Mouse (Mus musculus) right cerebral cortex, adult 2 months (tissue): ENCODE data around the gene Adssl1.
A peak's percentile ranks its signal among the peaks of the same experiment; 100 is the strongest.

Source experiments
- DNase-seq, 2 experiments: peaks; one replicate each; pipeline ENCODE4 v3.0.0; 2021 to 2022; ENCODE audit warnings: low spot score in 2 of 2

Gene Adssl1

DNA sequence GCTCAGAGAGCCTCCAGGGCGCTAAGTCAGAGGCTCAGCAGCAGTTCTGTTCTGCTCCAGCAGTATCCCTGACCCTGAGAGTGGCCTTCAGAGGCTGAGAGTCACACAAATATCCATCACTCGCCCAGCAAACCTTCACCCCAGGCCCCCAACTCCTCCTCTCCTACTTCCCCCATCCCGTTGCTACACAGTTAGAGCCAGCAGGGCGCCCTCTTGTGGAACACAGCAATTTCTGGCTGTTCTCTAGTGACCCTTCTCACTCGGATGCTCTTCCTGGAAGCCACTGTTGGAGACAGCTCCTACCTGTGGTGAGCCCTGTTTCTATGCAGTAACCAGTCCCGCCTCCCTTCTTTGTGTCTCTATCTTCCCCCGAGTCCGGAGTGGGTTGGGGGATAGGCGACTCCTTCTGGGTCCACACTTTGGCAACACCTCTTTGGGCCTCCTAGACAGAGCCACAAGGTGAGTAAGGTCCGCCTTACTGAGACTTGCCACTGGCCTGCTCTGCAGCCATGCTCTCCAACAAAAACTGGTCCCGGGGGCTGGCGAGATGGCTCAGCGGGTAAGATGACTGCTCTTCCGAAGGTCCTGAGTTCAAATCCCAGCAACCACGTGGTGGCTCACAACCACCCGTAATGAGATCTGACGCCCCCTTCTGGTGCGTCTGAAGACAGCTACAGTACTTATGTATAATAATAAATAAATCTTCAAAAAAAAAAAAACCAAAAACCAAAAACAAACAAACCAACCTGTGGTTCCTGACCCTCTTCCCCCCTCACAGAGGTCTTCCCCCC is 55.6 kb downstream of the Adssl1 start:
- DNase-seq: peak; percentile 78 to 86

DNA sequence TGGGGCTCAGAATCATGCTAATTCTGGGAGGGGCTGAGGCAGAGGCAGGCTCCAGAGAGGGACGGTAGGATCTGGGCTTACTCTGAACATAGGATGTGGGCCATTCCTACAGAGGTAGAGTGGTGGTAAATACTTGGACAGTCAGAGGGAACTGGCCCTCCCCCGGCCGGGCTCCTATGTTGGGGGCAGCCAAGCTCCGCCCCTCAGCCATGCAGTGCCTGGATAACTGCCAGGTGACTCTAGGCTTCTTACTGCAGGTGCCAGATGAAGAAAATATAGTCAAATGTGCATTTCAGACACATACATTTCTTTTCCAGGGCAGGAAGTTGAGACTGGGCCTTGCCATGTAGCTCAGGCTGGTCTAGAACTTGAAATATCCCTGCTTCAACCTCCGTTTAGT is 57.2 kb downstream of the Adssl1 start:
- no peak for DNase-seq

DNA sequence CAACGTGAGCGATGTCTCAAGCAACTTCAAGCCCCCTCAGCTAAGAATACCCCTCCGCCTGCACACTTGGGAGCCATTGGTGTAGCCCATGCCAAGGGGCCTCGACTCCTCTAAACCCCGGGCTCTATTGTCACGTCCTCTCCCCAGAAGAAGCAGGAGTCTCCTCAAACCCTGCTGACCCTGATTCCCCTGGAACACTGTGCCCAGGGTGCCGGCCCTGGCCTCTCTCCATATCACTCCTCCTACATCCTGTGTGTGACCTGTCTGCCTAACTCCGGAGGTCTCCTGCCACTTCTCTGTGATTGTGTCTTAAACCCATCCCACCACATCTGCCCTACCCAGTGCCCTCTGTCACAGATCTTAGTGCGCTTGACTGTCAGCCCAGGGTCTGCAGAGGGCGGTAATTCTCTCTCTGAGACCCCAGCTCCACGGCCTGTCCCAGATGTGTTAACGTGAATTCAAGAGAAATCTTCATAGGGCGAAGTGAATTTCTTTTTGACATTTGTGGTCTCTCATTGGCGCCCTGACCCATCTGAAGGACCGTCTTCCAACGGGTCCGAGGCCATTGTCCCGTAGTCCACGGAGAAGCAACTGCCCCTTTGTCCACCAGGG is 58.2 kb downstream of the Adssl1 start:
- no peak for DNase-seq

DNA sequence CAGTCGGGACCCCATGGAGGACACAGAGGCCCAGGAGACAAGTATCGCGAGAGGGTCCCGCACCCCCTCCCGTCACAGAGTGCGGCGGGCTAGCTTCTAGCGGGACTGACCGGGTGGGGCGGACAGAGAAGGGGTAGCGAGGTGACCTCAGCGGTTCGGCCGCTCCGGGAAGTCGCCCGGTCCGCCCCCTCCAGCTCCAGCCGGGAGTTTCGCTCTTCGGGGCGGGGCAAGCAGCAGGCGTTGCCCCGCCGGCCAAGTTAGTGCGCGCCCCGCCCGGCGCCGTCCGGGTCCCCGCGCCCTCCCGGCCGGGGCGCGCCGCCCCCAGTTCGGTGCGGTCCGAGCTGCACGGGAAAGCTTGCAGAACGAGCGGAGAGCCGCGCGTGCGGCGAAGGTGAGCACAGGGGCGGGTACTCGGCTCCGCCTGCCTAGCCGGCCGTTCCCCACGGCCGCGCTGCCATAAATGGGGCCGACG is 58.7 kb downstream of the Adssl1 start, which contains the start of gene Zbtb42:
Gene Zbtb42 (plus strand): TSS at position 274 of the 472 bp plus-strand sequence.
- no peak for DNase-seq

DNA sequence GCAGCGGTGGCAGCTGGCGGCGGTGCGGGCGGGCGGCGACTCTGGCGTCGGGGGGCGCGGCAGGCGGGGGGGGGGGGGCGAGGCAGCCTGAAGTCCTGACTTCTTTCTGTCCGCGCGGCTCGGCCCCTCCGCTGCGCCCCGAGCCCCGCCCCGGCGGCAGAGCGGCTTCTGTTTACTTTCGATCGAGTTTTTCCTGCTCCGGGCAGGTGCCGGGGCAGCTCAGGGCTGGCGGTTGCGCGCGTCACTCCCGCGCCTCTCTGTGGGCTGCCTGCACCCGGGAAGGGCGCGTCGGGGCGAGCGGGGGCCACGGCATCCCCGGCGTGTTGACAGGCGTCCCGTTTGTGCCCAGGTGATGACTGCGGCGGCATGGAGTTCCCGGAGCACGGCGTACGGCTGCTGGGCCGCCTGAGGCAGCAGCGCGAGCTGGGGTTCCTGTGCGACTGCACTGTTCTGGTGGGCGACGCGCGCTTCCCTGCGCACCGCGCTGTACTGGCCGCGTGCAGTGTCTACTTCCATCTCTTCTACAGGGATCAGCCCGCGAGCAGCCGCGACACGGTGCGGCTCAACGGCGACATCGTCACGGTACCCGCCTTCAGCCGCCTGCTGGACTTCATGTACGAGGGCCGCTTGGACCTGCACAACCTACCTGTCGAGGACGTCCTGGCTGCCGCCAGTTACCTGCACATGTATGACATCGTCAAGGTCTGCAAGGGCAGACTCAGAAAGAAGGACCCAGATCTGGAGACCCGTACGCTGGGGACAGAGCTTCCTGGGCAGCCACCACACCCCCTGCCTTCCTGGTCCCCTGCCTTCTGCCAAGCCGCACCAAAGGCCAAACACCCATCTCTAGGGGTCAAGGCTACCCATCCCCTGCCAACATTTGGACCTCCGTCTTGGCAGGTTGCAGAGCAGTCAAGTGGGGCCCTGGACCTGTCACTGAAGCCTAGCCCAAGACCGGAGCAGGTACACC is 59.5 kb downstream of the Adssl1 start:
- no peak for DNase-seq

DNA sequence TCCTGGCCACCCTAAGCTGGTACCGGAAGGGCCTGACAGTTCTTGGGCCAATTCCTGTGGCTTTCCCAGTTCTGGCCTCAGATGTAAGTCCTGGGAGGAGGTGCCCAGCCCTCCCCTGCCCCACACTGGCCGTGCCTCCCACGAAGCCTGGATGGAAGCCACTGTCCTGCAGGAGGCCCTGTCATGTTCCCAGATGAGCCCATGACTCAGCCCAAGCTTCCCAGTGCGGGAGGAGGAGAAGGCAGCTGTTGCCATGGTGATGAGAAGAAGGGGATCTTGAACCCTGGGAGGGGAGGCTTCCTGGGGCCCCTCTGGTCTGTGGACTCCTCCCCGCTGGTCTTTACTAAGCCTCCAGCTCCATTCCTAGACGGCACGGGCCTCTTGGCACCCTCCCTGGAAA is 63.5 kb downstream of the Adssl1 start:
- DNase-seq: peak in 1 of 2 experiments; percentile 43

DNA sequence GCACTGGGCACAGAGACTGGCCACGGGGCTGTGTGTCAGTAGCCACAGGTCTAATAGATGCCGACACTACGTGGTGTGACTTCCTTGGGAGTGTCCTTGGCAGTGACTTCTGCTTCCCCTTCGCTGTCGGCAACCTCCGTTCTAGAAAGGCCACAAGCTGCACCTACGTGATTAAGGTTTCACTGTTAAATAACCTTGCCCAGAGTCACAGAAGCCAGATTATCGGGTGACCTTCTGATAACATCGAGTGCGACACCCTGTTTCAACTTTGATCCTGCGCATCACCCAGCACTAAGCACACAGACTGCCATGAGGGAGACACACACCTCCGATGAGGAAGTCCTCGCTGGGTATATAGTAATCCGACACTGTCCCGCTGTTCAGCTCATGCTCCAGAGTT is 68.6 kb downstream of the Adssl1 start:
- DNase-seq: no peak
